Mouse (Mus musculus): Measurements from ENCODE around the gene Id3. TPM values are rescaled to one million over a fixed set of nuclear protein-coding genes. Genes with fewer than 3 reads are reported as not detected.

Id3 gene
- 36.7 to 42.4 TPM (median 37.6 TPM) in 4 replicates for total RNA-seq (2023)

DNA sequence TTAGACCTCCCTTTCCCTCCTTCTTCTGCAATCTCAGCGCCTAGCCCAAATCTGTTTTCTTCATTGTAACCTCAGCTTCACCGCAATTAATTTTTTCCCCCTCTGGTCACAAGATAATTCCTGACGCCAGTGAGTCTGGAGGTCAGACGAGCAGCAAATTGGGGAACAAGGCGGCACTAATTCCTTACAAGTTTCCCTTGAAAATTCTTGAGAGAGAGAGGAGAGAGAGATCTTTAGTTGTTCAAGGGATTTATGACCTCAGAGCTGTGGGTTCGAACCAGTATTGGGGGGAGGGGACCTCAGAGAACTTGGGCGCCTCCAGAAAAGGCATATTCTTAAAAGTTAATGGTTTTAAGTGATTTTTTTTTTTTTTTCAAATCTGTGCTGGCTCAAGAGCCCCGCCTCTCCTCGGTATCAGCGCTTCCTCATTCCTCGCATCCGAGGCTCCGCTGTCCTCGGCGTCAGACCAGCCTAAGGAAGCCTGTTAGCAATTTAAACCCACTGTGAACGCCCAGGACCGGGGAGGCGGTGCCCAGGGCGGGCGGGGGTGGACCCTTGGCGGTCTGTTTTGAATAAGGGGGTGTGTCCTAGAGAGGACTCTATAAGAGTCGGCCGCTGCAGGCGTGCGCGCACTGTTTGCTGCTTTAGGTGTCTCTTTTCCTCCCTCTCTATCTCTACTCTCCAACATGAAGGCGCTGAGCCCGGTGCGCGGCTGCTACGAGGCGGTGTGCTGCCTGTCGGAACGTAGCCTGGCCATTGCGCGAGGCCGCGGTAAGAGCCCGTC lies at the start of gene Id3:
Gene Id3 (plus strand): TSS at position 305 of the 784 bp plus-strand sequence.

DNA sequence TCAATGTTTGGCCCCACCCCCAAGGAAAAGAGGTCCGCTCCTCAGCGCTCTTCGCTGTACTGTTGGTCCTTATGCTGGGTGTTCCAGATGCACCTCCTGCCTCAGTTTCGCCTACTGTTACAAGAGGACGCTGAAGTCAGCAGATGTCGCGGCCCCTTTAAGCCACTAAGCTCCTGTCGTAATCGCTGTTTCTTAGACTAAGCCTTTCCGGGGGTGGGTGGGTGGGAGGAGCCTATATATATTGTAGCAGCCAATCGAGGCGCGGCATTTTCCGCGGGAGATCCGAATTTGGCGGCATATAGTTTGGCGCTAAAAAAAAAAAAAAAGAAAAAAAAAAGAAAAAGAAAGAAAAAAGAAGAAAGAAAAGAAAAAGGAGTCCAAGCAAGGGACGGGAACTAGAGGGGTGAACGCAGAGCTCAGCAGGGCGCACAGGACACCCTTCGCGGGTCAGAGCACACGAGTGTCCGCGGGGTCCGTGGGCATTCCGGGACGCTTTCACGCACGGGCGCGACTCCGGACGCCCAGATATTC lies 28.8 kb downstream of the Id3 start, which contains the start of gene E2f2:
Gene E2f2 (plus strand): TSS at position 384 of the 531 bp plus-strand sequence.

Other genes with a start within 250 kb of the Id3 start
- 212 to 230 TPM (median 216 TPM) in 4 replicates for gene Cnr2, start 248.1 kb upstream of the Id3 start, total RNA-seq (2023)
- gene Fuca1, start 222.8 kb upstream of the Id3 start, total RNA-seq (2023), result 144 to 193 TPM (median 168 TPM) in 4 replicates
- 26.1 to 32.4 TPM (median 28.2 TPM) in 4 replicates for gene Hmgcl, start 197.0 kb upstream of the Id3 start, total RNA-seq (2023)
- gene Gale, start 179.8 kb upstream of the Id3 start, total RNA-seq (2023), result 6.8 to 16.5 TPM (median 8.2 TPM) in 4 replicates
- 97.5 to 106 TPM (median 100 TPM) in 4 replicates for gene Lypla2, start 170.9 kb upstream of the Id3 start, total RNA-seq (2023)
- gene Pithd1, start 156.2 kb upstream of the Id3 start, total RNA-seq (2023), result 30.1 to 39.6 TPM (median 35.5 TPM) in 4 replicates
- 39.3 to 43.0 TPM (median 40.3 TPM) in 4 replicates for gene Eloa, start 121.7 kb upstream of the Id3 start, total RNA-seq (2023)
- 835 to 1,011 TPM (median 876 TPM) in 4 replicates for gene Rpl11, start 90.1 kb upstream of the Id3 start, total RNA-seq (2023)
- 29.3 to 34.5 TPM (median 32.2 TPM) in 4 replicates for gene E2f2, start 28.9 kb downstream of the Id3 start, total RNA-seq (2023)
- 0.67 to 1.1 TPM (median 0.79 TPM) in 4 replicates for gene Asap3, start 62.9 kb downstream of the Id3 start, total RNA-seq (2023)
- 6.0 to 7.6 TPM (median 6.1 TPM) in 4 replicates for gene Tcea3, start 104.2 kb downstream of the Id3 start, total RNA-seq (2023)
- 8.9 to 13.4 TPM (median 11.1 TPM) in 4 replicates for gene Zfp46, start 141.2 kb downstream of the Id3 start, total RNA-seq (2023)
- 116 to 162 TPM (median 142 TPM) in 4 replicates for gene Hnrnpr, start 167.4 kb downstream of the Id3 start, total RNA-seq (2023)